Mouse (Mus musculus) olfactory bulb, adult 2 months (tissue): ENCODE data around the gene Iqch.

Experiments used
- CTCF ChIP-seq: fragments of 200-500 bp; IDR thresholded peaks from 2 replicates; pipeline ENCODE4 v1.5.1; 2012; ENCODE audit warnings: low read depth, mild to moderate bottlenecking, low read length, moderate library complexity; ENCODE audit not compliant: insufficient read depth
- POLR2A ChIP-seq: fragments of 200-500 bp; IDR thresholded peaks from 2 replicates; pipeline ENCODE4 v1.6.1; 2012; ENCODE audit warnings: mild to moderate bottlenecking, low read depth, low read length, moderate library complexity; ENCODE audit not compliant: insufficient read depth

- TF ChIP-seq CTCF (no peak), POLR2A (no peak)
These were observed 10.5 kb downstream of the Iqch start for GRCm38 (mm10) chr9:63591661-63592256.
